Mouse (Mus musculus) C2C12 (cell line): Measurements from ENCODE around the gene Fam149a.

Source experiments
- CTCF ChIP-seq: IDR thresholded peaks from one replicate; pipeline ENCODE4 v1.5.1; 2011; ENCODE audit not compliant: control insufficient read depth, insufficient read depth, insufficient read length
- MYOD1 ChIP-seq: IDR thresholded peaks from one replicate; pipeline ENCODE4 v1.6.1; 2011; ENCODE audit warnings: low read depth; ENCODE audit not compliant: control insufficient read depth, insufficient read length
- USF1 ChIP-seq: IDR thresholded peaks from one replicate; pipeline ENCODE4 v1.6.1; 2011; ENCODE audit warnings: low read depth, mild to moderate bottlenecking, control low read depth, moderate library complexity

GRCm38 (mm10) chr8:45409702-45410101, 27.6 kb upstream of the Fam149a start:
- TF ChIP-seq CTCF (no peak), USF1 (no peak), MYOD1 (no peak)
